Mouse (Mus musculus): ENCODE results near the gene Ttc23. TPM values are rescaled to one million over a fixed set of nuclear protein-coding genes. Genes with fewer than 3 reads are reported as not detected.

The Ttc23 gene
- total and polyA plus RNA-seq, 3 experiments, result 0.03 to 3.9 (median 1.1) TPM

DNA sequence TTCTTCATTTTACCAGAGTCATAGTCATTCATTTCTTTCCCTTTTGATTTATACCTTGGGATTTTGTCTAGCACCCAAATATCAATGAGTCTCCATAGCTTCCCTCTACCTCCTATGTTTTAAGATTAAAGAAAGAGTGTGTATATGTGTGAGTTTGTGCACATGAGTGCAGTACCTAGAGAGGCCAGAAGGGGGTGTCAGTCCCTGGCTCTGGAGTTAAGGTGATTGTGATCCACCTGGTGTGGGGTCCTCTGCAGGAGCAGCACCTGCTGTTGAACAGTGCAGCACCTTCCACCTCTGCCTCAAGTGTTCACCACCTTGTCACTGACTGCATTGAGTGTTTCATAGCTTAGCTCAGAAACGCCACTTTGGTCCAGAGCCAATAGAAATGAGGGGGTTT is 23.8 kb downstream of the Ttc23 start:
- Histone ChIP-seq H3K4me1 (ENCODE audit: insufficient read depth, low read depth, low read length) (no peaks in the 10 kb centered on the region), H3K36me3 (replicated peaks) (no peaks in the 10 kb centered on the region), H3K9me3 (replicated peaks) (peaks cover 2% of the 10 kb centered on the region; the same call in 1 of the 2 replicates), H3K4me3 (ENCODE audit: low read depth, low read length) (no peak overlapping the region), H3K27me3 (ENCODE audit: insufficient read depth, low read length) (no peaks in the 10 kb centered on the region)
- DNase-seq (ENCODE audit: low spot score), result no peak
- TF ChIP-seq CTCF (IDR thresholded peaks at IDR 0.05; ENCODE audit: low read depth, low read length) (no peak), POLR2AphosphoS5 (IDR thresholded peaks at IDR 0.05; ENCODE audit: insufficient replicate concordance, low read depth, low read length) (no peak), GATA2 (IDR thresholded peaks at IDR 0.05; ENCODE audit: borderline replicate concordance, low read depth, low read length) (no peak), TAL1 (conservative IDR thresholded peaks at IDR 0.05; ENCODE audit: low read depth, low read length) (no peak), GATA1 (IDR thresholded peaks at IDR 0.05; ENCODE audit: borderline replicate concordance, low read length) (no peak)
- ATAC-seq (ENCODE audit: extremely low read depth, insufficient number of reproducible peaks, low FRiP score, poor library complexity, severe bottlenecking), result no peak

GRCm38 (mm10) chr7:67672650-67673049 is 25.4 kb downstream of the Ttc23 start:
- H3K27me3 ChIP-seq (ENCODE audit: insufficient read depth, low read length), result no peaks in the 10 kb centered on the region
- ATAC-seq (ENCODE audit: extremely low read depth, insufficient number of reproducible peaks, low FRiP score, poor library complexity, severe bottlenecking), result peak; percentile 22; the same call in 1 of the 2 replicates
- H3K4me1 ChIP-seq (ENCODE audit: insufficient read depth, low read depth, low read length), result no peaks in the 10 kb centered on the region
- peaks cover 2% of the 10 kb centered on the region; the same call in 1 of the 2 replicates for H3K9me3 ChIP-seq (replicated peaks)
- no peak overlapping the region for H3K4me3 ChIP-seq (ENCODE audit: low read depth, low read length)
- H3K36me3 ChIP-seq (replicated peaks), result no peaks in the 10 kb centered on the region
- no peak for DNase-seq (ENCODE audit: low spot score)
- TF ChIP-seq POLR2AphosphoS5 (IDR thresholded peaks at IDR 0.05; ENCODE audit: insufficient replicate concordance, low read depth, low read length) (no peak), GATA1 (IDR thresholded peaks at IDR 0.05; ENCODE audit: borderline replicate concordance, low read length) (no peak), GATA2 (IDR thresholded peaks at IDR 0.05; ENCODE audit: borderline replicate concordance, low read depth, low read length) (no peak), CTCF (IDR thresholded peaks at IDR 0.05; ENCODE audit: low read depth, low read length) (peak; percentile 86)

DNA sequence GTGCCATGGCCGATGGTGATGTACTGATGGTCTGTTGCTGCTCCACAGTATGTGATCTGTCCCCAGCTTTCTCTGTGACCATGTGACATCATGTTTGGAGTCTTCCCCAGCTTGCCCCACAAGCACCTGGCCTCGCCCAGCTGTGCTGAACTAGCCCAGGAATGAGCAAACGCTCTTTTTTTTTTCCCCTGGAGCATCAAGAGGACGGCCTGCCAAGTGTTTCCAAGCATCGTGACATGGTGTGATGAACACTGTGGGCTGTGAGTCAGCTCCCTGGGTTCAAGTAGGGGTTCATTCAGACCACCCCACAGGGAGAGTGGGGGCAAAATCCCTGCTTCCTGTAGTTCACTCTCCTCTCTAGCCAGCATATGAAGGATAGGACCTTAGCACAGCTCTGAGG is 26.4 kb downstream of the Ttc23 start:
- no peak overlapping the region for H3K4me3 ChIP-seq (ENCODE audit: low read depth, low read length)
- H3K36me3 ChIP-seq (replicated peaks), result no peaks in the 10 kb centered on the region
- DNase-seq (ENCODE audit: low spot score) (no peak), ATAC-seq (ENCODE audit: extremely low read depth, insufficient number of reproducible peaks, low FRiP score, poor library complexity, severe bottlenecking) (no peak)
- TF ChIP-seq GATA2 (IDR thresholded peaks at IDR 0.05; ENCODE audit: borderline replicate concordance, low read depth, low read length) (no peak), CTCF (IDR thresholded peaks at IDR 0.05; ENCODE audit: low read depth, low read length) (no peak), GATA1 (IDR thresholded peaks at IDR 0.05; ENCODE audit: borderline replicate concordance, low read length) (no peak), POLR2AphosphoS5 (IDR thresholded peaks at IDR 0.05; ENCODE audit: insufficient replicate concordance, low read depth, low read length) (no peak), TAL1 (conservative IDR thresholded peaks at IDR 0.05; ENCODE audit: low read depth, low read length) (no peak)
- H3K27me3 ChIP-seq (ENCODE audit: insufficient read depth, low read length), result no peaks in the 10 kb centered on the region
- no peaks in the 10 kb centered on the region for H3K4me1 ChIP-seq (ENCODE audit: insufficient read depth, low read depth, low read length)
- H3K9me3 ChIP-seq (replicated peaks), result peaks cover 2% of the 10 kb centered on the region; the same call in 1 of the 2 replicates

- H3K4me3 ChIP-seq (ENCODE audit: low read depth, low read length), result no peak overlapping the region
- H3K27me3 ChIP-seq (ENCODE audit: insufficient read depth, low read length), result no peaks in the 10 kb centered on the region
- H3K4me1 ChIP-seq (ENCODE audit: insufficient read depth, low read depth, low read length), result no peaks in the 10 kb centered on the region
- DNase-seq (ENCODE audit: low spot score) (no peak), ATAC-seq (ENCODE audit: extremely low read depth, insufficient number of reproducible peaks, low FRiP score, poor library complexity, severe bottlenecking) (no peak)
- TF ChIP-seq GATA1 (IDR thresholded peaks at IDR 0.05; ENCODE audit: borderline replicate concordance, low read length) (no peak), TAL1 (conservative IDR thresholded peaks at IDR 0.05; ENCODE audit: low read depth, low read length) (no peak), CTCF (IDR thresholded peaks at IDR 0.05; ENCODE audit: low read depth, low read length) (no peak), GATA2 (IDR thresholded peaks at IDR 0.05; ENCODE audit: borderline replicate concordance, low read depth, low read length) (no peak), POLR2AphosphoS5 (IDR thresholded peaks at IDR 0.05; ENCODE audit: insufficient replicate concordance, low read depth, low read length) (no peak)
- H3K36me3 ChIP-seq (replicated peaks), result no peaks in the 10 kb centered on the region
- H3K9me3 ChIP-seq (replicated peaks), result 0 out of 2 replicates have a peak, but pooled peaks cover 2% of the 10 kb centered on the region
Measured at GRCm38 (mm10) chr7:67678878-67679499, 31.8 kb downstream of the Ttc23 start.

- Histone ChIP-seq H3K36me3 (replicated peaks) (no peaks in the 10 kb centered on the region), H3K4me1 (ENCODE audit: insufficient read depth, low read depth, low read length) (no peaks in the 10 kb centered on the region), H3K4me3 (ENCODE audit: low read depth, low read length) (no peak overlapping the region), H3K27me3 (ENCODE audit: insufficient read depth, low read length) (no peaks in the 10 kb centered on the region), H3K9me3 (replicated peaks) (0 out of 2 replicates have a peak, but pooled peaks cover 2% of the 10 kb centered on the region)
- no peak for ATAC-seq (ENCODE audit: extremely low read depth, insufficient number of reproducible peaks, low FRiP score, poor library complexity, severe bottlenecking)
- no peak for DNase-seq (ENCODE audit: low spot score)
- TF ChIP-seq TAL1 (conservative IDR thresholded peaks at IDR 0.05; ENCODE audit: low read depth, low read length), result no peak
- no peak for TF ChIP-seq CTCF (IDR thresholded peaks at IDR 0.05; ENCODE audit: low read depth, low read length)
- no peak for TF ChIP-seq GATA2 (IDR thresholded peaks at IDR 0.05; ENCODE audit: borderline replicate concordance, low read depth, low read length)
- TF ChIP-seq POLR2AphosphoS5 (IDR thresholded peaks at IDR 0.05; ENCODE audit: insufficient replicate concordance, low read depth, low read length), result no peak
- TF ChIP-seq GATA1 (IDR thresholded peaks at IDR 0.05; ENCODE audit: borderline replicate concordance, low read length), result no peak
Measured at GRCm38 (mm10) chr7:67681078-67681477, 33.9 kb downstream of the Ttc23 start.

DNA sequence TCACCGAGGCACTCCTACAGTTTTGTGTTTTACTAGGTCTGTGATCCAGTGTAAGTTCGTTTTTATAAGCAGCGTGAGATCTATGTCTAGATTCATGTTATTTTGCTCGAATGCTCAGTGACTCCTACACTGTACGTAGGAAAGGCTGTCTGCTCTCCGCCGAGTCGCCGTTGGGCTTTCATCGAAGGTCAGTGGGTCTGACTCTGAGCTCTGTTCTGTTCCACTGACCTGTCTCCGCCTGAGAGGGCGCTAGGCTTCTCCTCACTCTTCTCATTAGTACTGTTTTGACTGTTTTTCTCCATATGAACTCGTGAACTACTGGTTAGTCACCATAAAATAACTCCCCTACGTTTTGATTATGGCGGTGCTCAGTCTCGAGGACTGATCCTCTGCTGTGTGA is 35.8 kb downstream of the Ttc23 start:
- TF ChIP-seq TAL1 (conservative IDR thresholded peaks at IDR 0.05; ENCODE audit: low read depth, low read length) (no peak), CTCF (IDR thresholded peaks at IDR 0.05; ENCODE audit: low read depth, low read length) (no peak), GATA2 (IDR thresholded peaks at IDR 0.05; ENCODE audit: borderline replicate concordance, low read depth, low read length) (no peak), GATA1 (IDR thresholded peaks at IDR 0.05; ENCODE audit: borderline replicate concordance, low read length) (no peak), POLR2AphosphoS5 (IDR thresholded peaks at IDR 0.05; ENCODE audit: insufficient replicate concordance, low read depth, low read length) (no peak)
- Histone ChIP-seq H3K9me3 (replicated peaks) (0 out of 2 replicates have a peak, but pooled peaks cover 2% of the 10 kb centered on the region), H3K4me3 (ENCODE audit: low read depth, low read length) (no peak overlapping the region), H3K36me3 (replicated peaks) (no peaks in the 10 kb centered on the region), H3K4me1 (ENCODE audit: insufficient read depth, low read depth, low read length) (no peaks in the 10 kb centered on the region), H3K27me3 (ENCODE audit: insufficient read depth, low read length) (no peaks in the 10 kb centered on the region)
- ATAC-seq (ENCODE audit: extremely low read depth, insufficient number of reproducible peaks, low FRiP score, poor library complexity, severe bottlenecking) (no peak), DNase-seq (ENCODE audit: low spot score) (no peak)

Data from G1E (cell line).